Mouse (Mus musculus) Muller cell, postnatal 12 days (primary cell): ENCODE results near the gene Ugt2b35.
"Not testable (repeated sequence)": the region's sequence is repeated elsewhere in the genome, so short reads cannot be mapped to it uniquely, and the experiment has no call there.

ENCODE experiments used
- DNase-seq: peaks from one replicate; pipeline ENCODE4 v3.0.0-alpha.2; 2015; ENCODE audit errors: inconsistent ontology term

Ugt2b35 gene

DNA sequence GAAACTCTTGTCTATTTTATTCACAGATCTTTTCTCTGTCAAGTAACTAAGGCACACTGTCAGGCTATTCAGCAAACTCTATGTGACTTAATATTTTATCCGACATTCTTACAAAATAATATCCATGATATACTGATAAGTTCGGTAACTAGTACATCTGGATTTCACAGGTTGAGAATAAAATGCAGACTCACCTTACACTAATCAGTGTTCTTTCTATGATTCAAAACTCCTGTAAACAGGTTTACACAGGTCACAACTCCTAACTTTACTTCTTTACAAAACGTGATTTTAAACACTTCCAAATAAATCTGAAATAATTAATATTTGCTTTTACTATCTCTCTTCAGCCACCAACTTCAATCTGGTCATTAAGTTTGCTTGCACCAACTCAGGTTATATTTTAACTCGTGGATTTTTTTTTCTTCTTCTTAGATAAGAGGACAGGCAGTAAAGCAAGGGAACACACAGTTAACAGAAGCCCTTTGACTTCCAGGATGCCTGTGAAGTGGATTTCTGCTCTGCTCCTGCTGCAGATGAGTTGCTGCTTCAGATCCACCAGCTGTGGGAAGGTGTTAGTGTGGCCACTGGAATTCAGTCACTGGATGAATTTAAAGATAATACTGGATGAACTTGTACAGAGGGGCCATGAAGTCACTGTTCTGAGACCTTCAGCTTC lies at the start of gene Ugt2b35:
Gene Ugt2b35, plus strand, starts transcription at position 466 of the 679 bp plus-strand sequence.
- no peak for DNase-seq

DNA sequence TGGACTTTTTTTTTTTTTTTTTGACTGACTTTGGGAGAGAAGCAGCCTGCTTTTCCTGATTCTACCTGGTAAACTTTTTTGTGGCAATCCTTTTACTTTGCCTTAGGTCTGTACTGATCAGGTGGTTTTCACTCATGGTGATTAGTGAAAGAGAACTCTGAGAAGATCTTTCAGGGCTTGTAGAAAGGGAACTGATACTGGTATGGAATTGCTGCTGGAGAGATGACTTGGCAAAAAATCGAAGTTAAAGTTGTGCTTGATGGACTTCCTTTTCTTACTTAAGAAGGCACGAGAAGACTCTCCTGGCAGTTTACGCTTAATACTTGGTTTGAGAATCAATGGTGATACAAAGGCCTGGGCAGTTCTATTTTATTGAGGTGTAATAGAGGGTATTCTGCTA lies 40.2 kb upstream of the Ugt2b35 start:
- no peak for DNase-seq

GRCm38 (mm10) chr5:86961587-86962358 lies 38.9 kb upstream of the Ugt2b35 start:
- DNase-seq: no peak

GRCm38 (mm10) chr5:86962849-86963248 lies 37.8 kb upstream of the Ugt2b35 start:
- not testable (repeated sequence) for DNase-seq

GRCm38 (mm10) chr5:86967271-86967670 lies 33.4 kb upstream of the Ugt2b35 start:
- DNase-seq: not testable (repeated sequence)

DNA sequence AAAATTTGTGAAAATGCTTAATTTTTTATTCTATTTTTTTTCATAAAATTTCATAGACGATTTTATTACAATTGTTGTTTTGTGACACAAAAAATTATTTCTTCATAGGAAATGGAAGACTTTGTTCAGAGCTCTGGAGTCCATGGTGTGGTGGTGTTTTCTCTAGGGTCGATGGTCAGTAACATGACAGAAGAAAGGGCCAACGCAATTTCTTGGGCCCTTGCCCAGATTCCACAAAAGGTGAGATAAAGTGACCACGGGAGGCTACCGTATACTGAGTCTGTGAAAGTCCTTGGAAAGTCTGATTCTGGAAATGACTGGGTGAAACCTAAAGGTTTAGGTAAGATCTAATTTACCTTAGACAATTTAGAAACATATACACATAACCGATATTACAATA lies 4.1 kb downstream of the Ugt2b35 start:
- DNase-seq: no peak

- DNase-seq: no peak
These were observed 14.8 kb downstream of the Ugt2b35 start for GRCm38 (mm10) chr5:87015477-87015876.

GRCm38 (mm10) chr5:87027359-87027758 lies 26.7 kb downstream of the Ugt2b35 start:
- DNase-seq: no peak

- no peak for DNase-seq
These were observed 30.0 kb downstream of the Ugt2b35 start for GRCm38 (mm10) chr5:87030624-87031023.
